ENCODE assay signal across 7 mouse cellular contexts in the genomic region with DNA sequence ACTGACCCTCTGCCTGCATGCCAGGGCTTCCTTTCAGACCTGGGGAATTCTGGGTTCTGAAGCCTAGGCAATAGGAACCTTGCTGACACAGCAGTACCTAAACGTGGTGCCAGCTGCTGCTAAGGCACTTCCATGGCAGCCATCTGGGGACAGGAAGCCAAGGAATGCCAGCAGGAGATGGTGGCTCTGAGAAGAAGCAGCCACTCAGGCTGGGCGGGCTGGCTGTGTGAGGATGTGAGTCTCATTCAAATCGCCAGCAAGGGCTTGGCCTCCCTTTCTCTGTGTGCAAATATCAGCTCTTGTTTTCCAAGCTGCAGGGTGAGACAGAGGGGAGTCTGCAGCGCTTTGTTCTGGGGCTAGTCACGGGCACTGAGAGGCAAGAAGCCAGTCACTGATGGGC.
A peak's percentile ranks its signal among the peaks of the same experiment; 100 is the strongest.
DNase-seq lines count a peak whose midpoint lies in the region.

No protein-coding gene starts in this region.

- peak; percentile 66 to 70 for DNase-seq in cerebellum, adult 18-20 months
- peak; percentile 26 to 66 for DNase-seq in frontal cortex, adult 2 months (ENCODE audit: extremely low spot score in 1 of 2, low spot score in 1 of 2)
- peak; percentile 29 to 57 for DNase-seq in left cerebral cortex, adult 8-10 months (ENCODE audit: low spot score in 2 of 2)
- peak; percentile 40 for DNase-seq in right cerebral cortex, postnatal 14 days
- no peak for DNase-seq in spleen, postnatal 36 days (ENCODE audit: low spot score in 2 of 2)
- DNase-seq in lung, adult 18-20 months, result no peak
- no peak for DNase-seq in lung, postnatal 10 days

Comparison
In these comparisons a context has a peak if more than half of its experiments do, and no peak if none do; other contexts are left out.
1. DNase-seq: peak in cerebellum, adult 18-20 months (2 of 2), frontal cortex, adult 2 months (2 of 2), left cerebral cortex, adult 8-10 months (2 of 2) and right cerebral cortex, postnatal 14 days (single experiment); none in spleen, postnatal 36 days (0 of 2), lung, adult 18-20 months (0 of 2) and lung, postnatal 10 days (single experiment).